Mouse (Mus musculus) liver, adult 2 months (tissue): ENCODE measurements around the gene Slc35b2.

Experiments used
- CTCF ChIP-seq: fragments of 200-500 bp; IDR thresholded peaks from 2 replicates; pipeline ENCODE4 v1.5.1; 2011; ENCODE audit warnings: low read depth, low read length, control low read depth
- POLR2A ChIP-seq: fragments of 200-500 bp; IDR thresholded peaks from 2 replicates; pipeline ENCODE4 v1.6.1; 2011; ENCODE audit warnings: low read length, control low read depth; ENCODE audit not compliant: insufficient read depth; ENCODE audit errors: extremely low read depth

DNA sequence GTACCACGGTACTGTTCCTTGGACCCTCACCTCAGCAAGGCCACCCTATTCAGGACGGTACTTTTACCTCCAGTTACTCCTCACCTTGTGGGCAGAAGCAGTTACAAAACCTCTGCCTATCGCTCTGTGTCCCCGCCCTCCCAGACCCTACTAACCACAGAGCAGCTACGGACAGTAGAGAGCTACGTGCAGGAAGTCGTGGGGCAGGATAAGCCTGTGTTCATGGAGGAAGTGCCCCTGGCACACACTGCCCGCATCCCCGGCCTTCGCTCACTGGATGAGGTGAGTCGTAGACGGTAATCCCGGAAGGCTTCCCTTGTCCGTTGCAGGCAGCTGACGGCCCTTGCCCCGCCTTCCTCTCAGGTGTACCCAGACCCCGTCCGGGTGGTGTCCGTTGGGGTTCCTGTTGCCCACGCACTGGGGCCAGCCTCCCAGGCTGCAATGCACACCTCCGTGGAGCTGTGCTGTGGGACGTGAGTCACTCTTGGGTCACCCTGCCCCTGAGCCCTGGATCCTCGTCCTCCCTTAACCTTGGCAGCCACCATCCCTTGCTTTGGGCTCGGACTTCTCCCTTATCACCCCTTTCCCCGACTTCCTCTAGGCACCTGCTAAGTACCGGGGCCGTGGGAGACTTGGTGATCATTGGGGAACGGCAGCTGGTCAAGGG is 46.0 kb upstream of the Slc35b2 start:
- no peak for TF ChIP-seq CTCF
- TF ChIP-seq POLR2A: no peak
